Mouse (Mus musculus) left cerebral cortex, postnatal 10 days (tissue): ENCODE measurements around the gene Hist3h2a. TPM values are rescaled to one million over a fixed set of nuclear protein-coding genes. Genes with fewer than 3 reads are reported as not detected.

Source experiments
- DNase-seq, 2 experiments: peaks; one replicate each; pipeline ENCODE4 v3.0.0; 2021 to 2022; ENCODE audit warnings: low spot score in 2 of 2, mixed read lengths in 1 of 2; ENCODE audit errors: extremely low spot score in 1 of 2
- intact Hi-C: fragments of 180-260 bp; cut with DNase I; formaldehyde crosslinking; loops from one replicate; pipeline ENCODE4 v1.15.1; 2025
- total RNA-seq, 2 experiments: library from RNA; stranded (reverse); gene quantifications; 2 replicates each; pipeline ENCODE4 v1.2.3; 2021

Gene Hist3h2a
- total RNA-seq, 2 experiments from 2014 or later, result 66.5 to 67.4 TPM

DNA sequence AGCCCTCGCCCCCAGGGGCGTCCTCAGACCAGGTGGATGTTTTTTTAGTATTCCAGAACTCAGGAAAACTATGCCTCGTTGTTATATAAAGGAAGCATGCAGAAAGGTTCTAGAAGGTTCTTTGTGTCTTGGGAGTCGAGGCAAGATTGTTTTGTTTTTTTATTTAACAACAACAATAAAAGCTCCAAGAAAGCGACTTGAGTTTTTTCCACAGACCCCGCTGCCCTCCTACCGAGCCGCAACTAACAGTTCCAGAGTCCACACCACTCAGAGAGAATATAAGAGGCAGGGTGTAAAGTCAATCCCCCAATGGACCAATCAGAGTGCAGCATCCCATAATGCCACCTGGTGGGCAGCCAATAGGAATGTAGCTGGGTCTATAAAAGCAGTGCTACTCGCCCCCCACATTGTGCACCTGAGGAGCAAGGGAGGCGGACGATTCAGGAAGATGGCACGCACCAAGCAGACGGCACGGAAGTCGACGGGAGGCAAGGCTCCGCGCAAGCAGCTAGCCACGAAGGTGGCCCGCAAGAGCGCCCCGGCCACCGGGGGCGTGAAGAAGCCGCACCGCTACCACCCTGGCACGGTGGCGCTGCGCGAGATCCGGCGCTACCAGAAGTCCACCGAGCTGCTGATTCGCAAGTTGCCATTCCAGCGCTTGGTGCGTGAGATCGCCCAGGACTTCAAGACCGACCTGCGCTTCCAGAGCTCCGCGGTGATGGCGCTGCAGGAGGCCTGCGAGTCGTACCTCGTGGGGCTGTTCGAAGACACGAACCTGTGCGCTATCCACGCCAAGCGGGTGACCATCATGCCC lies 7.1 kb downstream of the Hist3h2a start:
- DNase-seq, result peak in 1 of 2 experiments; percentile 21
- intact Hi-C loops, result loop anchor here (10.0 kb wide), 1 partner anchor 333 kb away; the partner anchor contains the start of gene Wnt3a

DNA sequence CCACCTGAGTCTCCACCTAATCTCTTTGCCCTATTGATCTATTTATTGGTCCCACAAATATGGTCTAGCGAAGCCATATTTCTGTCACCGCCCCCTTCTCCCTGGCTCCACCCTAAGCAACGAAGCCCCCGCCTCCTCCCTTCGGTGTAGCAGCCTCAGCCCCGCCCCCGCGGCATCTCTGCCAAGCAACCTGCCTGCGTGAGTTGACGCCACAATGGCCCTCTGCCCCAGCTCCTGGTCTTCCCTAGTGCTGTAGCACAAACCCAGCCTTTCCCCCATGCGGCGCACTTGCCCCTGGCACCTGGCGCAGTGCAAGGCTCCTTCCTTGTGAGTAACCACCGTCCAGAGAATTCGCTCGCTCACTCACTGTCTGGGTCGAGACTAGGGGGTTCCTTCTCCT lies 9.1 kb downstream of the Hist3h2a start:
- DNase-seq, result peak in 1 of 2 experiments; percentile 72
- intact Hi-C loops, result loop anchor here (10.0 kb wide), 1 partner anchor 331 kb away; the partner anchor contains the start of gene Wnt3a

DNA sequence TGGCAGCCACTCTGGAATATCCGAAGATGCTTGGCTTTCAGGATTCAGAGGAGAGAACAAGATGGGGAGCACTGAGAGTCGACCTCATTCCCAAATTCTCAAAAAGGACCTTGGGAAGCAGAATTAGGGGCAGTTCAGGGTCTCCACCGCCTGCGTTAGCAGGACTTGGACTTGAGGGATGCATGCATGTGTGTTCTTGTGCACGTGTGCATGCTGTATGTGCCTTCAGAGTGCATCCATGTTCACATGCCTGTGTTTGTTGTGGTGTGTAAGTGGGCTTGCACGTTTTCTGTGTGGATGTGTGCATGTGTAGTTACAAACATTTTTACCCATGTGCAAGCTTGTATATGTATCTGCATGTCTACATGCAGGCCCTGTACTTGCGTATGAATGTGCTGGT lies 9.7 kb downstream of the Hist3h2a start:
- intact Hi-C loops, result loop anchor here (10.0 kb wide), 1 partner anchor 331 kb away; the partner anchor contains the start of gene Wnt3a
- DNase-seq, result no peak

DNA sequence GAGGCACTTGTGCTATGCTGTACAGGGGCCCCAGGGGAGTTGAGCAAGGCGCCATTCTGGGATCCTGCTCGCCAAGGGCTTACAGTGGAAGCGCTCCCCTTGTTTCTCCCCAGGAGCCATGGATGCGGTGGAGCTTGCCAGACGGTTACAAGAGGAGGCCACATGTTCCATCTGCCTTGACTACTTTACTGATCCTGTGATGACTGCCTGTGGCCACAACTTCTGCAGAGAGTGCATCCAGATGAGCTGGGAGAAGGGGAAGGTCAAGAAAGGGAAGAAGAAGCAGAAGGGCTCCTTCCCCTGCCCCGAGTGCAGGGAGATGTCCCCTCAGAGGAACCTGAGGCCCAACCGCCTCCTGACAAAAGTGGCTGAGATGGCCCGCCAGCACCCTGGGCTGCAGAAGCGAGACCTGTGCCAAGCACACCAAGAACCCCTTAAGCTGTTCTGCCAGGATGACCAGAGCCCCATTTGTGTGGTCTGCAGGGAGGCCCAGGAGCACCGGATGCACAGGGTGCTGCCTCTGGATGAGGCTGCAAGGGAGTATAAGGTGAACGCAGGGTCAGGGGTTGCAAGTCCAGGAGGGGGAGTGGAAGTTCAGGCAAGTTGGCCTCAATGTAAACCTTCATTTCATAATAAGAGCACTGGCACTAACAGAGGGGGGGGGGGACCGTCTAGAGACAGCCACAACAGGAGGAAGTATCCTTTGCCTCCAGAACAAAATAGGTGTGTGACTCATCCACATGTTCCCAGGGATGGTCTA lies 10.7 kb downstream of the Hist3h2a start:
- intact Hi-C loops, result loop anchor here (10.0 kb wide), 1 partner anchor 330 kb away; the partner anchor contains the start of gene Wnt3a
- no peak for DNase-seq

DNA sequence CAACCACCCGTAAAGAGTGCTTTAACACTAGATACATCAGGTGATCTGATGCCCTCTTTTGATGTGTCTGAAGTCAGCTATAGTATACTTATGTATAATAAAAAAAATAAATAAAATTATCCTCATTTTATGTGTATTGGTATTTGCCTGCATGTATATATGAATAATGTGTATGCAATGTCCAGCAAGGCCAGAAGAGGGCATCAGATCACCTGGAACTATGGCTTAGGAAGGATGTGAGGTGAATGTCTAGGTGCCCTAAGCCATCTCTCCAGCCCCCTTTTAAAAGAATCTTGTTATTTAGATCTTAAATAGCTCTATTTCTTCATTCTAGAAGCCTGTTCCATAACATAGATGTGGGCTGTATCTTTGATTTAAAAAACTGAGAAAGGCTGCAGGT lies 12.9 kb downstream of the Hist3h2a start:
- no peak for DNase-seq
- intact Hi-C loops, result loop anchor here (10.0 kb wide), 1 partner anchor 327 kb away; the partner anchor contains the start of gene Wnt3a

DNA sequence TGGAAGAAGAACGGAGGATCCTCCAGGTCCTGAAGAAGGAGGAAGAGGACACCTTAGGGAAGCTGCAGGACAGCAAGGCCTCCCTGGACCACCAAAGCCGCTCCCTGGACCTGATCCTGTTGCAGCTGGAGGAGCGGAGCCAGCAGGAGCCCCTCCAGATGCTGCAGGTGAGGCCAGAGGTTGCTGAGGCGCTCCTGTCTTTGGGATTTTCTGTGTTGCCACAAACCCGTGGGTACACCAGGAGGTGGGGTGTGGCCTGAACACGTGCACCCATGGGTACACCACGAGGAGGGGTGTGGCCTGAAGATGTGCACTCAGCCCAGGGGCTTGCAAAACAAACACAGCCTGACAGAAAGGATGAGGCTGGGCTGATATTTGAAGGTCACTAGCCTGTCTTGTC lies 14.1 kb downstream of the Hist3h2a start:
- intact Hi-C loops, result loop anchor here (10.0 kb wide), 1 partner anchor 326 kb away; the partner anchor contains the start of gene Wnt3a
- DNase-seq, result peak in 1 of 2 experiments; percentile 18

DNA sequence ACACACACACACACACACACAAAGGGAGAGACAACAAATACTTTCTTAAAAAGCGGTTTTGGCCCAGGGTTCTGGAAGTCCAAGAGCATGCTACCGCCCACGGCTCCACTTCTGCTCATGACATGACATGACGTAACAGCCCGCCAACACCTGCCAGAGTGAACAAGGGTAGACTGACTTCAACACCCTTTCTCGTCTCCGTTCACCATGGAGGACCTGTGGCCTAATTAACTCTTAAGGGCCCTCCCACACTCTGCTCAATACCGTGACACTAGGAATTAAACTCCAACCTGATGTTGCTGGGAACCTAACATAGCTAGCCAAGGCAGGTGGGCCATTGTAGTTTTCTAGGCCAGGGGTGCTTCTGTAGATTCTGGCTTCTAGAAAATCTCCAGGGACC lies 14.5 kb downstream of the Hist3h2a start:
- intact Hi-C loops, result loop anchor here (10.0 kb wide), 1 partner anchor 326 kb away; the partner anchor contains the start of gene Wnt3a
- DNase-seq, result peak in 1 of 2 experiments; percentile 21

DNA sequence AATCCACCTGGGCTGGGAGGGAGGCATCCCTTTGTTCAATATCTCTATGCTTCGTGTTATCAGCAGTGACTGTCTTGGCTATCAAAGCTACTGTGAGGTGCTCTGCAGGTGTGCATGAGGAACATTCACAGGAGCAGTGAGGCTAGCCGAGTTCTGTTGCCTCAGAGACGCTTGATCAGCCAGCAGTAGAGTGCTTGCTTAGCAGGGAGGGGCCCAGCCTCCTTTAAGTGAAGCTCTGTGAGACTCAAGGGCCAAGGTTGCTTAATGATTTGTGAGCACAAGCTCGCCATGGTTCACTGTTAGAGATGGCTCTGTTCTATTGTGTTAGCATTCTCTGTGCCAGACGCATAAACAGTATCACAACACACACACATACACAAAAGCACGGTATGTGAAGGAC lies 15.2 kb downstream of the Hist3h2a start:
- intact Hi-C loops, result loop anchor here (10.0 kb wide), 2 partner anchors 215 to 325 kb away; partner anchors contain the start of genes Gjc2 and Wnt3a
- peak in 1 of 2 experiments; percentile 4 for DNase-seq

DNA sequence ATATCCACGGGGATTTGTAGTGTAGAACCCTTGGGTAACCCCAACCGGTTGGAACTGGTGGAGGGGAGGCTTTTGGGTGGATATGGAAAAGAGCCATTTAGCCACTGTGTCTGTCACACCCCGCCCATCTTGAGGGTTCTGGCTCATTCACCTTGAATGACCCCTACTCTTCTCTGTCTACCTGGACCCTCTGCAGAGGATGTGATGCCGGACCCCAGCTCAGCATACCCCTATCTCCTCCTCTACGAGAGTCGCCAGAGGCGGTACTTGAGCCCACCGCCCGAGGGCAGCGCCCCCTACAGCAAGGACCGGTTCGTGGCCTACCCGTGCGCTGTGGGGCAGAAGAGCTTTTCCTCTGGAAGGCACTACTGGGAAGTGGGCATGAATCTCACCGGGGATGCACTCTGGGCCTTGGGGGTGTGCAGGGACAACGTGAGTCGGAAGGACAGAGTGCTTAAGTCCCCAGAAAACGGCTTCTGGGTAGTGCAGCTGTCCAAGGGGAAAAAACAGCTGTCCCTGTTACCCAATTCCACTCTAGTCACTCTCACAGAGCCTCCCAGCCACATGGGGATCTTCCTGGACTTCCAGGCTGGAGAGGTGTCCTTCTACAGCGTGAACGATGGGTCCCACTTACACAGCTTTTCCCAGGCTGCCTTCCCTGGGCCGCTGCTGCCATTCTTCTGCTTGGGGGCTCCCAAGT lies 16.5 kb downstream of the Hist3h2a start:
- intact Hi-C loops, result loop anchor here (10.0 kb wide), 1 partner anchor 214 kb away; the partner anchor contains the start of gene Gjc2

DNA sequence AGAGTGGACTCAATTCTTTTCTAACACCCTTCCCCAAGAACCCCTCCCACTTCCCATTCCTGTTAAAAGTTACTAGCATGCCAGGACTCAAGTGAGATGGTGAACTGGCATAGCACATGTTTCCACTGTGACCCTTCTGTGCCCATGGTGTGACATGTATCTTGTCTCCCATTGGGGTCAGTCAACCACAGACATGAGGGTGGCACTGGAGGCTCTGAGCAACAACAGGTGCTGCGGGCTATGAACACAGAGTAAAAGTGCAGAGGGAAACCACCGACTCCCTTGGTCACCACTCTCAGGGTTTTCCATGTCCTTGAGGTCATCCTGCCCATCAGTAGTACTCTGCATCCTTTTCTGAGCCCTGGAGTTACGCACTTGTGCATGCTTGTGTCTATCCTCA lies 17.3 kb downstream of the Hist3h2a start:
- DNase-seq, result no peak
- intact Hi-C loops, result loop anchor here (10.0 kb wide), 1 partner anchor 213 kb away; the partner anchor contains the start of gene Gjc2

More for the DNA sequence above, 16.5 kb downstream of the Hist3h2a start:
- peak in 1 of 2 experiments; percentile 25 for DNase-seq

DNA sequence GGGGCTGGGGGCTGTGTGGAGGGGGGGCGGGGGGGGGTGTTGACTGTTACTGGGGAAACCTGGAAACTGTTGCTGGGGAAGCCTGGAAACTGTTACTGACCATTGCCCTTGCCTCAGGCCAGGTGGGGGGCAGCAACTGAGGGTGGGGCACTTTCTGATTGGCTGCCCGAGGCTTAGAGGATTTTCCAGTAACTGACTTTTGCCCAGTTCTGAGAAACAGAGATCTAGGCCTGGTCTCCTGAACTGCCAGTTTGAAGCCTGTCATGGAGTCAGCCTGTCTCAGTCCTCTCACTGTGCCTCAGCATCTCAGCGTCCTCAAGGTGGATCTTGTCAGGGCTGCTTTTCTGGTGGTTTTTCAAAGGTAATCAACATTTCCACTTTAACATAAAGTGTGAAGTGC lies 19.9 kb downstream of the Hist3h2a start:
- intact Hi-C loops, result loop anchor here (10.0 kb wide), 1 partner anchor 210 kb away; the partner anchor contains the start of gene Gjc2
- DNase-seq, result no peak

DNA sequence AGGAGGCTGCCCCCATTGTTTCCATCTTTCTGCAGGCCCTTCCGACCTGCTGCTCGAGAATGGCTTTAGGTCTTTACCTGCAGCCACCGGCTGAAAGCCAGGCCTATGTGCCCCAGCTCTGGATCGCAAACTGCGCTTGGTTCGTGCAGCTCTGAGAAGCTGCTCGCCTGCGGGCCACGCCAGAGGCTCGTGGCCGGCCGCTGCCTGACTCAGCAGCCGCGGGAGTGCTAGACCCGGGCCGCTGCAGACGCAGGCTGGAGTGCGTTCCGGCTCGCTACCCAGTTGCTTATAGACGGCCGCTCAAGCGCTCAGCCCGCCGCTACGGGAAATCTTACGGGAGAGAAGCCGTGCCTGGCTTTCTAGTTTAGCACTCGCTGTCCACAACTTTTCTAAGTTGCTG lies 22.7 kb downstream of the Hist3h2a start:
- DNase-seq, result no peak
- intact Hi-C loops, result loop anchor here (10.0 kb wide), 1 partner anchor 208 kb away; the partner anchor contains the start of gene Gjc2

DNA sequence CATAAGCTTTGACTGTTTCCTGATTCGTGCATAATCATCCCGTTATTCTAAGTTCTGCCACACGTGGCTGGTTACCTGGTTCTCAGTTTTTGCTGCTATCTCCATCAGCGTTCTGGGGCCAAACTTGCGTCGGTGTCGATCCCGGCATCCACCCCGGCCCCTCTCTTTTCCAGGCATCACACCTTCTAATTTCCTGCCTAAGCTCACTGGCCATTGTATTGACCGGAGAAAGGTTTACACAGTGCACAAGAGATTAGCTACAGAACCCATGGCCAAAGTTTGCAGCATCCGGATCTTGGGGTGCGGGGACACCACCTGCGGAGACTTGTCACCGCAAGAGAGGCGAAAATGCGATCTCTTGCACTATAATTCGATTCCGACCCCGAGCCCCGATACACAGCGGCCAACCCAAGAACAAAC lies 23.1 kb downstream of the Hist3h2a start:
- no peak for DNase-seq
- intact Hi-C loops, result loop anchor here (10.0 kb wide), 1 partner anchor 207 kb away; the partner anchor contains the start of gene Gjc2

DNA sequence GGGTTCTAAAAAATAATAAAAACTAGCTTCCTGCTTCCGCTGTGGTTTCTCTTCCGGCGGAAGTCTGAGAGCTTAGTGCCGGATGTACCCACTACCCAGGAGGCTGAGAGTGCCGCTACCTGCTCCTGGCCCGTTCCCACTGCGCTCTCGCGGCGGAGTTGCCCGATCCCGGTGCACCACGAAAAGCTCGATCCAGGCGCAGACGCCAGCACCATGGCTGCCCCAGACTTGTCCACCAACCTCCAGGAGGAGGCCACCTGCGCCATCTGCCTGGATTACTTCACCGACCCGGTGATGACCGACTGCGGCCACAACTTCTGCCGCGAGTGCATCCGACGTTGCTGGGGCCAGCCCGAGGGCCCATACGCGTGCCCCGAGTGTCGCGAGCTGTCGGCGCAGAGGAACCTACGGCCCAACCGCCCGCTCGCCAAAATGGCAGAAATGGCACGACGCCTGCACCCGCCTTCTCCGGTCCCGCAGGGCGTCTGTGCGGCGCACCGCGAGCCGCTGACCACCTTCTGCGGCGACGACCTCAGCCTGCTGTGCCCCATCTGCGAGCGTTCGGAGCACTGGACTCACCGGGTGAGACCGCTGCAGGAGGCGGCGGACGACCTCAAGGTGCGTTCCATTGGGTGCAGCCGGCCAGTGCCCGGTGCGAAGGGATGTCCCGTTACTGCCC lies 23.7 kb downstream of the Hist3h2a start, which contains the start of gene Trim11:
Gene Trim11 (plus strand): TSS at position 67 of the 679 bp plus-strand sequence.
- intact Hi-C loops, result loop anchor here (10.0 kb wide), 1 partner anchor 207 kb away; the partner anchor contains the start of gene Gjc2
- DNase-seq, result peak; percentile 55 to 69

DNA sequence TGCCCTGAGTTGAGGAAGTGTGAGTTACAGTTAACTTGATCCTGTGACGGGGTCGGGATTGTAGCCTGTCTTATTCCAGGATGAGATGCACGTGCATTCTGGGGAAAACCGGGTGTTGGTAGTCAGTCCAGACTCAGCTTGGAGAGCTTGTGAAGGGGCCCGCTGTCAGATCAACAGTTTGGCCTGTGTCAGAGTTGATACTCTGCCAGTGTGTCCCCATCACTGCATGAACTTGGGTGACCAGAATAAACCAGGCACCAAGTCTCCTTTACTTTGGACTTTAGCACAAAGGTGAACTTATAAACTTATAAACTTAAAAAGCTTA lies 24.2 kb downstream of the Hist3h2a start:
- intact Hi-C loops, result loop anchor here (10.0 kb wide), 1 partner anchor 206 kb away; the partner anchor contains the start of gene Gjc2
- DNase-seq, result no peak

DNA sequence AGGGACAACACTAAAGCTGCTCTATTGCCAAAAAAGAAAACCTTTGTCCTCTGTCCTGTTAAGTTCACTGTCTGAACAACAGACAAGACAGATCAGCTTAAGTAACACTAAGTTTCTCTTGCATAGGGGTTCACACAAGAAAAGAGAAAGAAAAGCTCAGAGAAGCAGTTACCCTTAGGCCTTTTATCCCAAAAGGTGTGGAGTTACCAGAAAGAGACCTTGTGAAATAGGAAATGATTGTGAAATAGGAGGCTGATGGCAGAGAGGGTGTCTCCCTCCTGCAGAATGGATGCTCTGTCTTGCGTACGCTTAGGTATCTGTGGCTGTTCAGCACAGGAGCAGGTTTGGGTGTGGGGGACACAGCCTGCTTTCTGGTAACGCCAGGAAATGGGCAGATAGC lies 24.7 kb downstream of the Hist3h2a start:
- intact Hi-C loops, result loop anchor here (10.0 kb wide), 1 partner anchor 206 kb away; the partner anchor contains the start of gene Gjc2
- DNase-seq, result no peak

DNA sequence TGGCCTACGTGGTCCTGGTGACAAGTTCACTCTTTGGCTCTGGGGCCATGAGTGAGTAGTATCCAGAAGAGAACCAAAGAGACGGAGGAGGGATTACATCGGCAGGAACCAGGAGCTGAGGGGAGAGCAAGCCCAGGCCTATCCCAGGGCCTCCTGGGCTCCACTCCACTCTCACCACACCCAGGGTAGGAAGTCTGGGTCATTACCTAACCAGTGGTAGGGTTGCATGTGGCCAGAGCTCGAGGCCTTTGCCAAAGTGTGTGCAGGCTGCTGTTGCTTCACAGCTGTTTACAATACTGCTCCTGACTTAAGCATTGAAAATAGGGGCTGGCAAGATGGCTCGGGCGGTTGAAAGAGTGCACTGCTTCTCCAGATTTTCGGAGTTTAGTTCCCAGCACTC lies 25.2 kb downstream of the Hist3h2a start:
- intact Hi-C loops, result loop anchor here (10.0 kb wide), 1 partner anchor 205 kb away; the partner anchor contains the start of gene Gjc2
- DNase-seq, result no peak
